Mouse (Mus musculus) ovary, postnatal 10 days (tissue): ENCODE measurements at regions not wholly inside any gene's neighbourhood (a gene's known extent, or its start where the extent isn't known, plus 50 kb on each side); places are given as distances from the start of the nearest gene placed in this dataset.

Experiments used
- DNase-seq: peaks from one replicate; pipeline ENCODE4 v3.0.0; 2022; ENCODE audit warnings: low spot score

DNA sequence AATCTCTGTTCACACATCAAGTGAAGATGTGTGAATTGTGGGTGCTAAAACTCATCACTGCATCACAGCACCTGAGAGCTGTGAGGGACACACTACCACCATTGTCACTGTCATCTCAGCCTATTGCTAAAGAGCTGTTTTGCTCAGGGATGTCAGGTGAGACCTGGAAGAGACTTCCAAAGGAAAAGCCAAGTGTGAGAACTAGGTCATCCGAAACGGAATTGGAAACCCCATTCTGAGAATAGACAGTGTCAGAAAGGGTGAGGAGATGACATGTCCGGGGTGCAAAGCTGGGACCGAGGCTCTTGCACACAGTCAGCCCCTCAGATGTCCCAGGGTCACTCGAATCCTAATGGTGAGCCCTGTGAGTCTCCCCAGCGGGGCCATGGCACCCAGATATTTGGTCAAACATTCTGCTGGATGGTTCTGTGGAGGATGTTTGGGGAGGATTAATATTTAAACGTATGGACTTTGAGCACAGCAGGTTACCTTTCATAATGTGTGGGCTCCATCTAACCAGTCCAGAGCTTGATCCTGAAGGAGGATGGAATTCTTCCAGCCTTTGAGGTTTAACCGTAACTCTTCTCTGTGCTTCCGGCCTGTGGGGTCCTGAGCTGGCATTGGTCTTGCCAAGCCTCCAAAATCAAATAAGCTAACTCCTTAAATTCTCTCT is 150.3 kb downstream of the Rpl14 start:
- DNase-seq = no peak

DNA sequence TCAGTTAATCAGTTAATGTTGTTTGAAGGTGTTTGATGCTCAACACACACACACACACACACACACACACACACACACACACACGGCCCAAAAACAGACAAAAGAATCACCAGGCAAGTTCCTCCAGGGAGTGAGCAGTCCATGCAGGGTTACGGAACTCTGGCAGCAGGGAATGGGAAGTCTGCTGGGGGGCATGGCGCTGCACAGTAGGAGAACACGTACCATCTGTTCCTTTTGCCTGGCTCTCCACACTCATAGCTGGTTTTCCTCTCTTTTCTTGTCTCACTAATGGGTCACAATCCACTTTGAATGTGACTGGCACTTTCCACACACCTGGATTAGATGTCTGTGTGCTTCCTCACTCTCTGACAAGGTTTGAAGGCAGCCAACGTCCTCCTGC is 151.8 kb downstream of the Rpl14 start:
- no peak for DNase-seq

GRCm38 (mm10) chr9:120731952-120732622 is 160.8 kb downstream of the Rpl14 start:
- no peak for DNase-seq

DNA sequence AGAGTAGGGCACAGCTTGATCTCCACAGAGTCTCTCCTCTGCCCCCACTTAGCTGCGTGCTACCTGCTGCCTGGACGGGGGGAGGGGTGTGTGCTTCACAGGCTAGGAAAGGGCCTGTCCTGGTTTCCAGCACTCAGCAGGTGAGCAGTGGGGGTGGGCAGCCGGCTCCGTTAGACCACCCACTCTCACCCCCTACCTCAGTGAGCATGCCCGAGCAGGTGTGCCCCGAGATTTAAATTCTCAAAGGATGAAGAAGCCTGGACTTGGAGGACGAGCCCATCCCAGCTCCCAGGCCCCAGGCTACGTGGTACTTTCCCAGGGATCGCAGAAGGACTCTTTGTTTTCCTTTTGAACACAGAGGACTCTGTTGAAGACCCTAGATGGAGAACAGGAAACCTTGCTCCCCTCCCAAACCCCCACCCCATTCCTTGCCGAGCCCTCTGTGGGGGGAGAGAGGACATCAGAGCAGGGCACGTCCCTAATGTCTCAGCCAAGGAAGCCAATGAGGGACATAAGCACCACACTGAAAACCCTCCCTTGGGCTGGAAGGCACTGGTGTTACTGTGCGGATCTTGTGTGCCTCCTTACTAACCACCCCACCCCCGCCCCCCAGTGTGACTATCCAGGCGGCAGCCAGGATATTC is 161.5 kb downstream of the Rpl14 start:
- DNase-seq = no peak

DNA sequence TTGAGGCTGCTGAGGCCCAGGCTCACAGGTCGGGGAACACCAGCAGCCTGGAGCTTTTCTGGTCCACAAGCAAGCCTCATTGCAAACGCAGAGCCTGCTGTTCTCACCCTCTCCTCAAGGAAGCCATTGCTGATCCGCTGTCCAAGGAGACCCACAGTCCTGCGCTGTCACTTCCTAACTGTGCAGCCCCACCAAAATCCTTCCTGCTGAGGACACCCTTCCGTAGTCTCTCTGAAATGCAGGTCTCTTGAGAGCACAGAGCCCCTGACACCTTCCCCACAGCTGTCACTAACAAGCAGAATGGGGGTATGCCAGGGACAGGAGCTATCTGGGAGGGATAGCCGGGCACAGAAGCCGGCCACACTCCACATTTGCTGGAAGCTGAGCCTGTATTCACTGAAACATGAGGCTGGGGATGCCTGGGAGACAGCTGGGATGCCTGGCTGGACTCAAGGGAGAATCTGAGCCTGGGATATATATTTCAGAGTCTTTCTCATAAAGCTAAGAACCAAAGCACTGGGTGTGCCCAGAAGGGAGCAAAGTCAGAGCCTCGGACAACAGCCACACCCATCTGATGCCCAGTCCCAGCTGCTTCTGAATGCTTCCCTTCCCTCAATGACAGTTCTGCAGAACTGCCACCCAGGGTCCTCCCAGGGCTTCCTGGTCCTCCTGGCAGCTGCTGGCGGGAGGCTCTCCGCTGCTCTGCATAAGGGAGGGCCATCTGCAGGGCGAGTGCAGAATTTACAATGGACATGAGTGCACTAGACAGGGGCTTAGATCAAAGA is 162.6 kb downstream of the Rpl14 start:
- no peak for DNase-seq

DNA sequence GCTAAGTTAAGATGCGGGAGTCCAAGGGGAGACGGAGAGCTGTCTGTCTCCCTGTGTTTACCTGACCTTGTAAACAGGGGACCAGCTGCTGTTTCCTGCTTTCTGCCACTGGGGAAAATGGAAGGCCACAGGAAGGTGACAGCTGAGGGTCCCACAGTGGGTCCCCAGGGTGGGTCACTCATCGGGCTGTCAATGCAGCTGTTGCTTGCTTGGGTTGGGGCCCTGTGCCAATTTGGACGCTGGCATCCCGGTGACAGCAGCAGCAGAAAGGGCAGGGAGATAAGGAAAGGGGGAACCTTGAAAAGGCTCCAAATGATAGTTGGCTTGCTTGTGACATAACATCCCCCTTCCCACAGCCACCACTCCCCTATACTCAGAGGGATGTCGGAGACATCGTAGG is 164.0 kb downstream of the Rpl14 start:
- DNase-seq = no peak

DNA sequence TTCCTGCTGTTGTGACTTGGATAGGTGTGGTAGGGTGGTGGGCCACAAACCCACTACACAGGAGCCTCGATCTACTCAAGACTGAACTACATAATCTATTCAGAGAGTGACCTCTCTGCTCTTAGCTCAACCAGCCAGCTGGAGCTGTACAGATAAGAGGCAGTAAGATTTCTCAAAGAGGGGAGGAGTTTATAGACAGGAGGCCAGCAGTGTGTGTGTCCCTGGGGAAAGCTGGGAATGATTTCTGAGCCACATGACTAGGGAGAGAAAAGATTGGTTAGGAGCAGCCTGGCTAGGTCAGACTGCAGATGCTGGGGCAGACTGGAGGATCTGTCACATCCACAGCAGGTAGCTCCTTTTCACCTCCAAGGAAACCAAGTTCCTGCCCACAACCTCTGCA is 166.7 kb downstream of the Rpl14 start:
- no peak for DNase-seq

- DNase-seq = peak; percentile 12
These were observed 168.1 kb downstream of the Rpl14 start for GRCm38 (mm10) chr9:120739199-120739952.

GRCm38 (mm10) chr9:120739953-120740524 is 168.8 kb downstream of the Rpl14 start:
- DNase-seq = no peak

DNA sequence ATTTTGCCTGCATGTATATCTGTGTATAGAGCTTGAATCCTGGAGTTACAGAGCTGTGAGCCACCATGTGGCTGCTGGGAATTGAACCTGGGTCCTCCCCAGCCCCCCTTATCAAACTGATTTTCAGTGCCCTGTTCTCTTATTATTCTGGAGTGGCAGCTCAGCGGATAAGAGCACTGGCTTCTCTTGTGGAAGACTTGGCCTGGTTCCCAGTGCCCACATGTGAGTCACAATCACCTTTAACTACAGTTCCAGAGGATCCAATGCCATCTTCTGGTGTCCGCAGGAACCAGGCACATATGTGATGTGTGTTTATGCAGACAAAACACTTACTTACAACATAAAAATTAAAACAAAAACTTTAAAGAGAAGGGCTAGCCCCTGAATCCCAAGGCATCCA is 170.3 kb downstream of the Rpl14 start:
- no peak for DNase-seq

DNA sequence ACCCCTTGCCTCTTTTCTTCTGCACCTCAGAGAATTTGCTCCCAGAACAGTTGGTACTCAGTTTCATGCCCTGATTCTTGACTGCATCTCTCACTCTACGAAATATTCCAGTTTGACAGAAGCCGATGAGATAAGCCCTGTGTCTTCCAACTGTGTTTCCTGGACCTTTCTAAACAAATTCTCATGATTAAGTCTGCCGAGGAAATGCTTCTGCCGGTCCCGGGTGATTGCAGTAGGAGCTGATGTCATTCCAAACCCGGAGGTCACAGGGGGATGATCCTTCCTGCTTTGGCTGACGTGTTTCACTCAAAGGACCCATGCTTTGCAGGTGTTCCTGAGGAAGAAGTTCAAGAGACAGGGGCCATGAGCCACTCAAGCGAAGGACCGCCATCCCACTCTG is 172.2 kb downstream of the Rpl14 start:
- no peak for DNase-seq

GRCm38 (mm10) chr9:120745674-120746073 is 174.4 kb downstream of the Rpl14 start:
- DNase-seq = no peak

- no peak for DNase-seq
These were observed 178.2 kb upstream of the Ctnnb1 start for GRCm38 (mm10) chr9:120750820-120751219.

DNA sequence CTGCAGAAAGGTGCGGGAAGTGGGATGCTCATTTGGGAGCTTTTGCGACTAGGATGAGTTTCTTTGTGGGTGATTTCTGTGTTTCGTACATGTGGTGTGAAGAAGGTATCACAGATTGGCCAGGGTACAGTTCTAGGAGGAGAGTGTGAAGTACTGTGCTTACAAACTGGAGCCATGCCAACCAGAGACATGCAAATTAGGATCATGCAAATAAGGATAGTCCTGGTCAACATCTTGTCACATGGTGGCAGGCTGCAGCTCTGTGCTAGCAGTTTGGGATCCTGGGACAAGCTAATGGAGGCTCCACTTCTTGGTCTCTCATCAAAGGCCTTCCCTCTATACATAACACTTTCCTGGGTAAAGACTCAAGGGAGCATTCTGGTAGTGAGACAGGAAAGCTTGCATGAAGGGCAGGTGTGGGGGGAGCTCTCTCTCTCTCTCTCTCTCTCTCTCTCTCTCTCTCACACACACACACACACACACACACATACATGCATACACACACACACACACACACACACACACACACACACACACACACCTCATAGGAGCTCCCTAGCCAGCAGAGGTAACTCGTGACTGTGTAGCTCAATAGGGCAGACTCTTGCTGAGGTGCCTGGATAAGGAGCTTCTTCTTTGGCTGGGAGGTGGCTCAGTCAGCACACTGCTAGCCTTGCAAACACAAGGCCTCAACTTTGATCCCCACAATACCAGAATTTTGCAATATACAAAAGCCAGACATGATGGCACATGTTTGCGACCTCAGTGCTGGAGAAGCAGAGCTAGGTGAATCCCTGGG is 177.1 kb upstream of the Ctnnb1 start:
- DNase-seq = no peak

DNA sequence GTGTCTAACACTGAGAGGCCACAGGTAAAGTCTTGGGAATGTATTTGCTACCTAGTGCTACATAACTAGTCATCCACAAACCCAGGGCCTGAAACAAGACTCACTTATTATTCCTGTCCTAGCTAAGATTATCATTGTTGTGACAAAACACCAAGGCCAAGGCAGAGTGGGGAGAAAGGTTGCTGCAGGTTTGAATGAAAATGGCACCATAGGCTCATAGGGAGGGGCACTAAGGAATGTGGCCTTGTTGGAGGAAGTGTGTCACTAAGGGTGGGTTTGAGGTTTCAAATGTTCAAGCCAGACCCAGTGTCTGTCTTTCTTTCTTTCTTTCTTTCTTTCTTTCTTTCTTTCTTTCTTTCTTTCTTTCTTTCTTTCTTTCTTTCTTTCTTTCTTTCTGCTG is 174.9 kb upstream of the Ctnnb1 start:
- no peak for DNase-seq

DNA sequence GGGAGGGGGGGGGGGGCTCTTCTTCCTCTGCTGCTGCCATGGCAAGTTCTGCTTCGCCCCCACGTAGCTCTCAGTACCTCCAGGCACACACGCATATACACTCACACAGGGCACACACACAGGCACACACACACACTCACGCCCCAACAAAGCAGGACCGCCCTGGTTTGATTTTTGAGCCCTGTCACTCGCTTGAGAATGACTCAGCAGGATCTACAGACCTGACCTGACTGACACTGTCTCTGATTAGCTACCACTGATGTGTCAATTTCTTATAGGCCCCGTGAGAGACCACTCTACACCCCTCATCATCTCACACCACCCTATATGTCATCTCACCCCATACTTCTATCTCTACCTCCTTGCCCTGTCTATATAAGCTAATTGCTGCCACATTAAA is 173.5 kb upstream of the Ctnnb1 start:
- DNase-seq = no peak

- DNase-seq = no peak
These were observed 171.0 kb upstream of the Ctnnb1 start for GRCm38 (mm10) chr9:120758003-120758402.

- DNase-seq = no peak
These were observed 170.4 kb upstream of the Ctnnb1 start for GRCm38 (mm10) chr9:120758632-120759031.

DNA sequence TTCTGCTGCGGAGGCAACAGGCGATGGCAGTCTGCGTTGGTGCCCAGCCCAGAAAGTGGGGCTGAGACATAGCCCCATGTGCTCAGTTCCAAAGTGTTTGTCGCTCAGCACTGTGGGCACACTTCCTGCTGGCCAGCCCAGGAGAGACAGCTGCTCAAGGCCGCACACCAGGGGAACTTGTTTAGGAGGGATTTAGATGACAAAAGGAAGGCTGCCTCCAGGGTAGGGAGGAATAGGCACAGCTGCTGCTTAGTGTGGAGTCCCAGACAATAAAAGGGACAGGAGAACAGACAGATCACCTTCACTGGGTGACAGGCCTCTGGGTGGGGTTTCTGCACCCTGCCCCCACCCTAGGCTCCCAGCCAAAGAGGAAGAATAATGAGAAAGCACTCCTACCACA is 169.2 kb upstream of the Ctnnb1 start:
- DNase-seq = no peak

- DNase-seq = no peak
These were observed 165.2 kb upstream of the Ctnnb1 start for GRCm38 (mm10) chr9:120763802-120764201.

DNA sequence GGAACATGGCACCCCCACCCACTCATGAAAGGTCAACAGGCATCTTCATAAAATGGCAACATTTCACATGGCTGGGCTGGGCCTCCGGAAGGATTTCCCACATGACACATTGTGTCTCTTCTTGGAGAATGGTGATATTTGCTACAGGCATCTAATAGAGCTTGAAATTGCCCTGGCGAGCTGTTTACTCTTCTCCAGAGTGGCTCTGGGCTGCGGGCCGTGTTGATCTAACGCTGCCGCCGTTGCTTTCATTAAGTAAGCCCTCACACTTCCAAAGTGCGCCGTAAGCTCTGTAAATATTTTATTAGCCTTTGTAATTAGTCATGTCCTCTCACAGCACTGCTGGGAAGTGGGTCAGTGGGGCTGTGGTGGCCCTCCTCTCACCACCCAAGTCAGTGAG is 164.4 kb upstream of the Ctnnb1 start:
- DNase-seq = no peak
